Comparison of ENCODE assay signal across 8 mouse cellular contexts in genomic region chr12:33147497-33148267, GRCm38 (mm10). TPM values are rescaled to one million over a fixed set of nuclear protein-coding genes. Genes with fewer than 3 reads are reported as not detected.
DNase-seq lines count a peak whose midpoint lies in the region; ATAC-seq lines count a peak whose summit lies in the region.

Atxn7l1 (plus strand) TSS chr12:33147693.

- ATAC-seq in intestine, embryonic 14.5 days (replicated peaks; ENCODE audit: low FRiP score, low TSS enrichment, low read depth) = peak; percentile 95

- H3K4me2 ChIP-seq in intestine, embryonic 14.5 days (ENCODE audit: low read length) = peak within 1 kb of the TSS; percentile 91

- H3K36me3 ChIP-seq in intestine, embryonic 14.5 days (ENCODE audit: control insufficient read depth, insufficient read depth, low read length) = no peaks in the 10 kb centered on the region

- intact Hi-C loops in left cerebral cortex, postnatal 14 days (cut with DNase I) = loop anchor here (5.0 kb wide), 3 partner anchors 75 to 185 kb away; no protein-coding TSS in a partner anchor

- H3K4me3 ChIP-seq in intestine, embryonic 14.5 days (ENCODE audit: low read depth, low read length) = peak within 1 kb of the TSS; percentile 81

- peak within 1 kb of the TSS; percentile 75 for H3K27ac ChIP-seq in intestine, embryonic 14.5 days (ENCODE audit: low read depth)

- peaks cover 13% of the 10 kb centered on the region for H3K4me1 ChIP-seq in intestine, embryonic 14.5 days (replicated peaks; ENCODE audit: control insufficient read depth, insufficient read depth, low read length)

- DNase-seq in adrenal gland, adult 18-20 months (ENCODE audit: low spot score in 2 of 2) = peak; percentile 95
- DNase-seq in embryo, embryonic 11 days = peak; percentile 97
- peak; percentile 89 for DNase-seq in gastrocnemius, postnatal 25 days
- peak; percentile 95 for DNase-seq in intestine, embryonic 14.5 days (ENCODE audit: low spot score)
- DNase-seq in left cerebral cortex, postnatal 14 days (ENCODE audit: low spot score in 2 of 2) = peak; percentile 94 to 96
- DNase-seq in mesoderm, embryonic 11.5 days (ENCODE audit: low read depth, low spot score) = peak; percentile 95
- DNase-seq in right cerebral cortex, postnatal 36 days (ENCODE audit: low spot score in 2 of 2) = peak; percentile 91
- peak; percentile 93 for DNase-seq in yolk sac, embryonic 10.5 days (ENCODE audit: low spot score)

- 0 out of 2 replicates have a peak, but pooled peaks cover 5% of the 10 kb centered on the region for H3K27me3 ChIP-seq in intestine, embryonic 14.5 days (replicated peaks; ENCODE audit: control insufficient read depth, insufficient read depth, low read length)

- no peaks in the 10 kb centered on the region for H3K9me3 ChIP-seq in intestine, embryonic 14.5 days (ENCODE audit: control insufficient read depth, low read length)

- H3K9ac ChIP-seq in intestine, embryonic 14.5 days (ENCODE audit: low read length) = peak within 1 kb of the TSS; percentile 88

- under 1% methylated on average over 45 of the region's 54 CpGs for WGBS in intestine, embryonic 14.5 days

RNA-seq across cellular contexts. Expression of gene Atxn7l1, which starts in this region (rescaled TPM):
- 10 to 100 TPM; 25.4 to 26.8 TPM for total RNA-seq in adrenal gland, adult 18-20 months (2021)
- 10 to 100 TPM; 16.4 to 17.7 TPM for total RNA-seq in gastrocnemius, postnatal 25 days (2021)
- polyA plus RNA-seq in intestine, embryonic 14.5 days (2014; fragmentation: Nextera tagmentation; extraction: Ambion mirVana) = 18.2 and 21.1 TPM in 2 replicates
- 10 to 100 TPM; 56.9 to 65.3 TPM for total RNA-seq in left cerebral cortex, postnatal 14 days (2021)

Comparison
In these comparisons a context has a peak if more than half of its experiments do, and no peak if none do; other contexts are left out.
1. Peak in every context shown above with its lines: DNase-seq, ATAC-seq, H3K4me3 ChIP-seq and H3K27ac ChIP-seq.